Mouse (Mus musculus): ENCODE data around the gene Pld2.

DNA sequence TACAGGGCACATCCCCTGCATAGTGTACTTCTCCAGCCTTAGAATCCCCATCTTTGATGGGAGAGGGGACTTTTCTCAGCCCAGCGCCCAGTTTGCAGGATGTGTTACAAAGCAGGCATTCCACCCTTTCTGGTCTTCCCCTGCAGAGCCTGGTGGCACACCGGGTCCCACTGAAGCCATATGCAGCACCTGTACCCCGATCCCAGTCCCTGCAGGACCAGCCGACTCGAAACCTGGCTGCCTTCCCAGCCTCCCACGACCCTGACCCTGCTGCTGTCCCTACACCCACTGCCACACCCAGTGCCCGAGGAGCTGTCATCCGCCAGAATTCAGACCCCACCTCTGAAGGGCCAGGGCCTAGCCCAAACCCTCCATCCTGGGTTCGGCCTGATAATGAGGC lies 67.7 kb downstream of the Pld2 start:
- TF ChIP-seq CTCF (IDR thresholded peaks at IDR 0.05; ENCODE audit: low read depth) = no peak
- no peak for TF ChIP-seq EP300 (IDR thresholded peaks at IDR 0.05; ENCODE audit: low read depth)

Measured in heart, postnatal 0 days (tissue).